Comparison of ENCODE assay signal across 8 mouse cellular contexts in the genomic region with DNA sequence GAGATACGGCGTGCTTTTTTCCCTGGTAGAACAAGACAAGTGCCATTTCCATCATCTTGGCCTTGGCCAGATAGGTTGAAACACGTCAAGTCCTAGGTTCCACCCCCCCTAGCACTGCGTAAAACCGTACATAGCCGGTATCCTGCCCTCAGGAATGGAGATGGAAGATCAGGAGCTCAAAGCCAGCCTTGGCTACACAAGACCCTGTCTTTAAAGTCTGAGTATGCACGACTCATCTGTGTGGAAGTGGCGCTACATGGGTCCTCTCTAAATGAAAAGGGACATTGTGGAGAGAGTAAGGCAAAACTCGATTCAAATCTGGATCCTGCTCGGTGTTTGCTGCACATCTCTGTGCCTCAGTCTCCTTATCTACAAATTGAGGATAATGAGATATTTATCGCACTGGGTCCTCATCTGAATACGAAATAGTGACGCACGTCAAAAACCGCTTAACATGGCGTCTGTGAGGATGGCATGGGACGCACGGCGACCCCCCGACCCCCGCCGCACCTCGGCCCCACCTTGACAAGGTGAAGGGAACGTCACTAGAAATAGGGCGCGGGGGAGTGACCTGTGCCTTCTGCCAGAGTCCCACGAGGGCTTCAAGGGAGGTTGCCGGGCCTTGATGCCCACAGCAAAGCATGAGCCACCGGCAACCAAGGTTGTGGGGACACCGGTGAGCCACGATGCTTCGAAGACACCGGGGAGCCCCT. TPM values are rescaled to one million over a fixed set of nuclear protein-coding genes. Genes with fewer than 3 reads are reported as not detected.
DNase-seq lines count a peak whose midpoint lies in the region; ATAC-seq and TF ChIP-seq lines count a peak whose summit lies in the region.

No protein-coding gene starts in this region.

- H3K79me2 ChIP-seq in MEL (ENCODE audit: control insufficient read depth, insufficient read depth, low read length, poor library complexity), result peaks cover 42% of the 10 kb centered on the region

- no peaks in the 10 kb centered on the region for H3K9me3 ChIP-seq in heart, embryonic 16.5 days (replicated peaks; ENCODE audit: control insufficient read depth, low read length)
- H3K9me3 ChIP-seq in MEL (replicated peaks; ENCODE audit: insufficient read depth, low read length), result no peaks in the 10 kb centered on the region
- H3K9me3 ChIP-seq in forebrain, embryonic 11.5 days (ENCODE audit: control insufficient read depth, low read length), result no peaks in the 10 kb centered on the region
- H3K9me3 ChIP-seq in liver, embryonic 12.5 days (replicated peaks), result 0 out of 2 replicates have a peak, but pooled peaks cover 4% of the 10 kb centered on the region

- H3K27me3 ChIP-seq in heart, embryonic 16.5 days (ENCODE audit: control insufficient read depth, insufficient read depth, low read length), result no peaks in the 10 kb centered on the region
- H3K27me3 ChIP-seq in MEL (ENCODE audit: control insufficient read depth in 1 of 2, insufficient read depth in 2 of 2, low read length in 2 of 2), result no peaks in the 10 kb centered on the region
- no peaks in the 10 kb centered on the region for H3K27me3 ChIP-seq in forebrain, embryonic 11.5 days (ENCODE audit: control insufficient read depth, insufficient read depth, low read length)
- no peaks in the 10 kb centered on the region for H3K27me3 ChIP-seq in liver, embryonic 12.5 days (replicated peaks)

- 8% methylated on average over 33 of the region's 33 CpGs for WGBS in heart, embryonic 16.5 days
- 10% methylated on average over 33 of the region's 33 CpGs for WGBS in forebrain, embryonic 11.5 days
- 6% methylated on average over 33 of the region's 33 CpGs for WGBS in liver, embryonic 12.5 days (ENCODE audit: insufficient replicate concordance)

- no peak for TF ChIP-seq EP300 in MEL (IDR thresholded peaks at IDR 0.05; ENCODE audit: low read depth in 1 of 2, low read length in 2 of 2)

- no peak overlapping the region for H3K27ac ChIP-seq in heart, embryonic 16.5 days (ENCODE audit: low read length)
- H3K27ac ChIP-seq in MEL (ENCODE audit: control insufficient read depth, low read depth, low read length), result peak overlapping the region; percentile 49
- H3K27ac ChIP-seq in forebrain, embryonic 11.5 days (ENCODE audit: low read depth, low read length), result no peak overlapping the region
- H3K27ac ChIP-seq in liver, embryonic 12.5 days, result peak overlapping the region; percentile 75

- no peak for TF ChIP-seq POLR2A in MEL (IDR thresholded peaks at IDR 0.05; ENCODE audit: control insufficient read depth in 1 of 2, insufficient read depth in 1 of 2, low read depth in 1 of 2, low read length in 2 of 2, poor library complexity in 1 of 2)

- peak overlapping the region; percentile 85 for H3K9ac ChIP-seq in heart, embryonic 16.5 days (ENCODE audit: low read length)
- peak overlapping the region; percentile 86 for H3K9ac ChIP-seq in MEL (ENCODE audit: control insufficient read depth, low read depth, low read length, poor library complexity, severe bottlenecking)
- H3K9ac ChIP-seq in forebrain, embryonic 11.5 days (ENCODE audit: low read length), result peak overlapping the region; percentile 78
- H3K9ac ChIP-seq in liver, embryonic 12.5 days, result peak overlapping the region; percentile 92

- no peak for ATAC-seq in heart, embryonic 16.5 days (replicated peaks; ENCODE audit: extremely low read depth, insufficient read depth, low FRiP score)
- no peak; the same call in 1 of the 2 replicates for ATAC-seq in forebrain, embryonic 11.5 days (replicated peaks; ENCODE audit: low FRiP score)
- ATAC-seq in liver, embryonic 12.5 days, result peak; percentile 18

- no peak for TF ChIP-seq CTCF in MEL (IDR thresholded peaks at IDR 0.05 in 2 of 3, conservative IDR thresholded peaks at IDR 0.05 in 1 of 3; ENCODE audit: control insufficient read depth in 1 of 3, insufficient read depth in 1 of 3, low read depth in 2 of 3, low read length in 3 of 3, poor library complexity in 1 of 3, severe bottlenecking in 1 of 3)

- H3K4me3 ChIP-seq in heart, embryonic 16.5 days (ENCODE audit: low read length), result peak overlapping the region; percentile 77
- H3K4me3 ChIP-seq in MEL (ENCODE audit: control insufficient read depth in 1 of 2, insufficient read depth in 1 of 2, low read depth in 2 of 2, low read length in 2 of 2), result peak overlapping the region; percentile 87
- H3K4me3 ChIP-seq in forebrain, embryonic 11.5 days (ENCODE audit: low read depth, low read length), result peak overlapping the region; percentile 89
- peak overlapping the region; percentile 94 for H3K4me3 ChIP-seq in liver, embryonic 12.5 days

- peaks cover 8% of the 10 kb centered on the region for H3K36me3 ChIP-seq in heart, embryonic 16.5 days (ENCODE audit: control insufficient read depth, insufficient read depth)
- peaks cover 13 to 39% of the 10 kb centered on the region in 2 experiments for H3K36me3 ChIP-seq in MEL (ENCODE audit: control insufficient read depth in 1 of 2, insufficient read depth in 2 of 2, low read length in 2 of 2)
- no peaks in the 10 kb centered on the region; the same call in 1 of the 2 replicates for H3K36me3 ChIP-seq in forebrain, embryonic 11.5 days (ENCODE audit: control insufficient read depth, insufficient read depth, low read length)
- peaks cover 31% of the 10 kb centered on the region for H3K36me3 ChIP-seq in liver, embryonic 12.5 days

- DNase-seq in heart, adult 9 months (ENCODE audit: low spot score in 2 of 2), result no peak
- DNase-seq in MEL (ENCODE audit: low read depth, low spot score), result no peak
- DNase-seq in forebrain, embryonic 11.5 days (ENCODE audit: low spot score), result no peak
- no peak for DNase-seq in Muller cell, postnatal 12 days (ENCODE audit: inconsistent ontology term)
- no peak for DNase-seq in right cerebral cortex, adult 18-20 months
- DNase-seq in cerebellum, adult 8-10 months, result no peak

- peaks cover 35% of the 10 kb centered on the region for H3K4me1 ChIP-seq in heart, embryonic 16.5 days (ENCODE audit: control insufficient read depth, insufficient read depth, low read length)
- peaks cover 11 to 16% of the 10 kb centered on the region in 2 experiments; a peak in 3 of 4 replicates for H3K4me1 ChIP-seq in MEL (ENCODE audit: control insufficient read depth in 1 of 2, insufficient read depth in 2 of 2, low read length in 2 of 2)
- 0 out of 2 replicates have a peak, but pooled peaks cover 2% of the 10 kb centered on the region for H3K4me1 ChIP-seq in forebrain, embryonic 11.5 days (replicated peaks; ENCODE audit: control insufficient read depth, insufficient read depth, low read length)
- H3K4me1 ChIP-seq in liver, embryonic 12.5 days, result peaks cover 39% of the 10 kb centered on the region

- no peak for TF ChIP-seq RAD21 in MEL (IDR thresholded peaks at IDR 0.05; ENCODE audit: low read depth, low read length)

- peak overlapping the region; percentile 92 for H3K4me2 ChIP-seq in heart, embryonic 16.5 days (ENCODE audit: low read depth, low read length)
- H3K4me2 ChIP-seq in forebrain, embryonic 11.5 days (ENCODE audit: low read depth, low read length, severe bottlenecking), result peak overlapping the region; percentile 57
- peak overlapping the region; percentile 78 for H3K4me2 ChIP-seq in liver, embryonic 12.5 days

TF ChIP-seq in MEL, 35 proteins besides CTCF, POLR2A, EP300 and RAD21 (continues in another document):
- TF ChIP-seq CHD1 (IDR thresholded peaks at IDR 0.05; ENCODE audit: low read depth, low read length), result peak; percentile 86; the same call in 1 of the 2 replicates
- TF ChIP-seq POLR2AphosphoS2 (IDR thresholded peaks at IDR 0.05; ENCODE audit: low read length), result peak; percentile 5; the same call in 1 of the 2 replicates

RNA-seq across cellular contexts. Expression of gene Ddx24, which starts 0.5 kb away (rescaled TPM):
- 59.7 and 66.9 TPM in 2 replicates for polyA plus RNA-seq in heart, embryonic 16.5 days (2015; fragmentation: Nextera tagmentation; extraction: Ambion mirVana)
- 107 and 113 TPM in 2 replicates for total RNA-seq in MEL (2012; rRNA removed)
- polyA plus RNA-seq in MEL (2012; ENCODE audit: insufficient read depth in 1 of 2, insufficient read length in 2 of 2, low read depth in 1 of 2, low replicate concordance in 2 of 2, missing spikeins in 1 of 2), result 100 to 1,000 TPM; 124 to 876 TPM
- 109 and 113 TPM in 2 replicates for polyA plus RNA-seq in forebrain, embryonic 11.5 days (2014; fragmentation: Nextera tagmentation; extraction: Ambion mirVana)
- polyA plus RNA-seq in liver, embryonic 12.5 days (2016; fragmentation: Nextera tagmentation; extraction: Ambion mirVana), result 69.1 and 72.6 TPM in 2 replicates

RNA-seq across cellular contexts. Expression of gene Ifi27, which starts 8.8 kb away (rescaled TPM):
- 43.2 and 48.3 TPM in 2 replicates for polyA plus RNA-seq in heart, embryonic 16.5 days (2015; fragmentation: Nextera tagmentation; extraction: Ambion mirVana)
- total RNA-seq in MEL (2012; rRNA removed), result 62.7 and 103 TPM in 2 replicates
- polyA plus RNA-seq in MEL (2012; ENCODE audit: insufficient read depth in 1 of 2, insufficient read length in 2 of 2, low read depth in 1 of 2, low replicate concordance in 2 of 2, missing spikeins in 1 of 2), result 100 to 1,000 TPM in 1 of 2 experiments, not detected in 1; 105 TPM
- polyA plus RNA-seq in forebrain, embryonic 11.5 days (2014; fragmentation: Nextera tagmentation; extraction: Ambion mirVana), result 2.5 and 3.1 TPM in 2 replicates
- 9.8 and 11.6 TPM in 2 replicates for polyA plus RNA-seq in liver, embryonic 12.5 days (2016; fragmentation: Nextera tagmentation; extraction: Ambion mirVana)

RNA-seq across cellular contexts. Expression of gene 9330161L09Rik, which starts 17.6 kb away (rescaled TPM):
- polyA plus RNA-seq in heart, embryonic 16.5 days (2015; fragmentation: Nextera tagmentation; extraction: Ambion mirVana), result 0.15 and 0.38 TPM in 2 replicates
- 0.98 and 2.1 TPM in 2 replicates for total RNA-seq in MEL (2012; rRNA removed)
- polyA plus RNA-seq in MEL (2012; ENCODE audit: insufficient read depth in 1 of 2, insufficient read length in 2 of 2, low read depth in 1 of 2, low replicate concordance in 2 of 2, missing spikeins in 1 of 2), result 1 to 10 TPM in 1 of 2 experiments, not detected in 1; 1.8 TPM
- 1.1 and 1.2 TPM in 2 replicates for polyA plus RNA-seq in forebrain, embryonic 11.5 days (2014; fragmentation: Nextera tagmentation; extraction: Ambion mirVana)
- 0.18 and 0.24 TPM in 2 replicates for polyA plus RNA-seq in liver, embryonic 12.5 days (2016; fragmentation: Nextera tagmentation; extraction: Ambion mirVana)

RNA-seq across cellular contexts. Expression of gene Ifi27l2a, which starts 18.3 kb away (rescaled TPM):
- polyA plus RNA-seq in heart, embryonic 16.5 days (2015; fragmentation: Nextera tagmentation; extraction: Ambion mirVana), result 11.6 and 17.8 TPM in 2 replicates
- 3.2 and 4.4 TPM in 2 replicates for total RNA-seq in MEL (2012; rRNA removed)
- 1 to 10 TPM in 1 of 2 experiments, not detected in 1; 3.5 TPM for polyA plus RNA-seq in MEL (2012; ENCODE audit: insufficient read depth in 1 of 2, insufficient read length in 2 of 2, low read depth in 1 of 2, low replicate concordance in 2 of 2, missing spikeins in 1 of 2)
- 0.79 and 1.1 TPM in 2 replicates for polyA plus RNA-seq in forebrain, embryonic 11.5 days (2014; fragmentation: Nextera tagmentation; extraction: Ambion mirVana)
- polyA plus RNA-seq in liver, embryonic 12.5 days (2016; fragmentation: Nextera tagmentation; extraction: Ambion mirVana), result 1.4 and 1.6 TPM in 2 replicates

RNA-seq across cellular contexts. Expression of gene Ifi27l2b, which starts 31.9 kb away (rescaled TPM):
- 0.17 and 0.38 TPM in 2 replicates for polyA plus RNA-seq in heart, embryonic 16.5 days (2015; fragmentation: Nextera tagmentation; extraction: Ambion mirVana)
- not detected in 2 replicates for total RNA-seq in MEL (2012; rRNA removed)
- under 1 TPM in 1 of 2 experiments, not detected in 1; 0.07 TPM for polyA plus RNA-seq in MEL (2012; ENCODE audit: insufficient read depth in 1 of 2, insufficient read length in 2 of 2, low read depth in 1 of 2, low replicate concordance in 2 of 2, missing spikeins in 1 of 2)
- polyA plus RNA-seq in forebrain, embryonic 11.5 days (2014; fragmentation: Nextera tagmentation; extraction: Ambion mirVana), result not detected in 2 replicates
- not detected in 2 replicates for polyA plus RNA-seq in liver, embryonic 12.5 days (2016; fragmentation: Nextera tagmentation; extraction: Ambion mirVana)

Comparison
In these comparisons a context has a peak if more than half of its experiments do, and no peak if none do; other contexts are left out.
1. H3K27ac ChIP-seq: peak in MEL (single experiment) and liver, embryonic 12.5 days (single experiment); none in heart, embryonic 16.5 days (single experiment) and forebrain, embryonic 11.5 days (single experiment).
2. Peak in every context shown above with its lines, with median percentiles within 50 percentile points of each other: H3K4me2 ChIP-seq, H3K4me3 ChIP-seq and H3K9ac ChIP-seq.